Mouse (Mus musculus): ENCODE data around the gene Senp6. TPM values are rescaled to one million over a fixed set of nuclear protein-coding genes. Genes with fewer than 3 reads are reported as not detected.
"Not testable (repeated sequence)": the region's sequence is repeated elsewhere in the genome, so short reads cannot be mapped to it uniquely, and the experiment has no call there.

Senp6 gene
- total and polyA plus RNA-seq, 2 experiments from 2014 or later = 42.5 to 56.3 TPM

GRCm38 (mm10) chr9:80037262-80037996, 29.3 kb upstream of the Senp6 start:
- 91% methylated on average over 13 of the region's 13 CpGs for WGBS
- ATAC-seq = no peak
- no peak overlapping the region for H3K27ac ChIP-seq

GRCm38 (mm10) chr9:80037997-80038383, 28.7 kb upstream of the Senp6 start:
- no peak overlapping the region for H3K27ac ChIP-seq
- no peak for DNase-seq (ENCODE audit: low spot score)

More at GRCm38 (mm10) chr9:80037262-80037996, 29.3 kb upstream of the Senp6 start:
- Histone ChIP-seq H3K27me3 (ENCODE audit: insufficient read depth, low read length) (no peaks in the 10 kb centered on the region), H3K4me3 (ENCODE audit: low read length) (no peak overlapping the region), H3K4me1 (ENCODE audit: insufficient read depth, low read length) (no peaks in the 10 kb centered on the region), H3K4me2 (ENCODE audit: low read depth, low read length) (no peak overlapping the region), H3K9me3 (ENCODE audit: low read length) (no peaks in the 10 kb centered on the region), H3K9ac (replicated peaks; ENCODE audit: low read length) (no peak overlapping the region), H3K36me3 (ENCODE audit: insufficient read depth, low read length) (no peaks in the 10 kb centered on the region)
- DNase-seq (ENCODE audit: low spot score) = no peak
- TF ChIP-seq CTCF (IDR thresholded peaks at IDR 0.05; ENCODE audit: low read depth) = no peak

GRCm38 (mm10) chr9:80039296-80039815, 27.3 kb upstream of the Senp6 start:
- no peak overlapping the region for H3K9ac ChIP-seq (replicated peaks; ENCODE audit: low read length)
- WGBS = 7% methylated on average over 2 of the region's 2 CpGs
- H3K9me3 ChIP-seq (ENCODE audit: low read length) = no peaks in the 10 kb centered on the region
- ATAC-seq = no peak
- H3K27me3 ChIP-seq (ENCODE audit: insufficient read depth, low read length) = no peaks in the 10 kb centered on the region
- H3K4me3 ChIP-seq (ENCODE audit: low read length) = no peak overlapping the region
- no peaks in the 10 kb centered on the region for H3K36me3 ChIP-seq (ENCODE audit: insufficient read depth, low read length)
- H3K27ac ChIP-seq = no peak overlapping the region
- no peaks in the 10 kb centered on the region for H3K4me1 ChIP-seq (ENCODE audit: insufficient read depth, low read length)
- no peak for TF ChIP-seq CTCF (IDR thresholded peaks at IDR 0.05; ENCODE audit: low read depth)
- DNase-seq (ENCODE audit: low spot score) = no peak
- no peak overlapping the region for H3K4me2 ChIP-seq (ENCODE audit: low read depth, low read length)

More at GRCm38 (mm10) chr9:80037997-80038383, 28.7 kb upstream of the Senp6 start:
- no peak overlapping the region for H3K4me2 ChIP-seq (ENCODE audit: low read depth, low read length)
- H3K9me3 ChIP-seq (ENCODE audit: low read length) = no peaks in the 10 kb centered on the region
- no peaks in the 10 kb centered on the region for H3K4me1 ChIP-seq (ENCODE audit: insufficient read depth, low read length)
- TF ChIP-seq CTCF (IDR thresholded peaks at IDR 0.05; ENCODE audit: low read depth) = no peak
- H3K36me3 ChIP-seq (ENCODE audit: insufficient read depth, low read length) = no peaks in the 10 kb centered on the region
- H3K4me3 ChIP-seq (ENCODE audit: low read length) = no peak overlapping the region
- H3K9ac ChIP-seq (replicated peaks; ENCODE audit: low read length) = no peak overlapping the region
- no peaks in the 10 kb centered on the region for H3K27me3 ChIP-seq (ENCODE audit: insufficient read depth, low read length)
- ATAC-seq = no peak

- WGBS = 81% methylated on average over 4 of the region's 4 CpGs
- not testable (repeated sequence) for H3K9ac ChIP-seq (replicated peaks; ENCODE audit: low read length); H3K27me3 ChIP-seq (ENCODE audit: insufficient read depth, low read length); H3K27ac ChIP-seq; H3K9me3 ChIP-seq (ENCODE audit: low read length); ATAC-seq; DNase-seq (ENCODE audit: low spot score); H3K4me2 ChIP-seq (ENCODE audit: low read depth, low read length); H3K4me3 ChIP-seq (ENCODE audit: low read length); H3K4me1 ChIP-seq (ENCODE audit: insufficient read depth, low read length); H3K36me3 ChIP-seq (ENCODE audit: insufficient read depth, low read length)
Measured at GRCm38 (mm10) chr9:80044301-80044700, 22.4 kb upstream of the Senp6 start.

GRCm38 (mm10) chr9:80049271-80049670, 17.4 kb upstream of the Senp6 start:
- not testable (repeated sequence) for H3K36me3 ChIP-seq (ENCODE audit: insufficient read depth, low read length); H3K27me3 ChIP-seq (ENCODE audit: insufficient read depth, low read length); H3K4me3 ChIP-seq (ENCODE audit: low read length); H3K27ac ChIP-seq; DNase-seq (ENCODE audit: low spot score); H3K9ac ChIP-seq (replicated peaks; ENCODE audit: low read length); H3K4me2 ChIP-seq (ENCODE audit: low read depth, low read length); H3K4me1 ChIP-seq (ENCODE audit: insufficient read depth, low read length); H3K9me3 ChIP-seq (ENCODE audit: low read length); ATAC-seq
- 42% methylated on average over 5 of the region's 5 CpGs for WGBS

- Histone ChIP-seq H3K4me1 (ENCODE audit: insufficient read depth, low read length) (no peaks in the 10 kb centered on the region), H3K27ac (no peak overlapping the region), H3K4me2 (ENCODE audit: low read depth, low read length) (no peak overlapping the region), H3K27me3 (ENCODE audit: insufficient read depth, low read length) (no peaks in the 10 kb centered on the region), H3K4me3 (ENCODE audit: low read length) (no peak overlapping the region), H3K9ac (replicated peaks; ENCODE audit: low read length) (no peak overlapping the region), H3K9me3 (ENCODE audit: low read length) (no peaks in the 10 kb centered on the region), H3K36me3 (ENCODE audit: insufficient read depth, low read length) (no peaks in the 10 kb centered on the region)
- ATAC-seq = no peak
- DNase-seq (ENCODE audit: low spot score) = no peak
- no peak for TF ChIP-seq CTCF (IDR thresholded peaks at IDR 0.05; ENCODE audit: low read depth)
- WGBS = 83% methylated on average over 5 of the region's 5 CpGs
Measured at GRCm38 (mm10) chr9:80052951-80053350, 13.8 kb upstream of the Senp6 start.

- Histone ChIP-seq H3K4me1 (ENCODE audit: insufficient read depth, low read length) (no peaks in the 10 kb centered on the region), H3K27me3 (ENCODE audit: insufficient read depth, low read length) (no peaks in the 10 kb centered on the region), H3K36me3 (ENCODE audit: insufficient read depth, low read length) (no peaks in the 10 kb centered on the region), H3K27ac (no peak overlapping the region), H3K9ac (replicated peaks; ENCODE audit: low read length) (no peak overlapping the region), H3K4me2 (ENCODE audit: low read depth, low read length) (no peak overlapping the region), H3K9me3 (ENCODE audit: low read length) (no peaks in the 10 kb centered on the region), H3K4me3 (ENCODE audit: low read length) (no peak overlapping the region)
- TF ChIP-seq CTCF (IDR thresholded peaks at IDR 0.05; ENCODE audit: low read depth) = no peak
- DNase-seq (ENCODE audit: low spot score) = no peak
- 83% methylated on average over 2 of the region's 2 CpGs for WGBS
- ATAC-seq = no peak
Measured at GRCm38 (mm10) chr9:80057690-80058089, 9.0 kb upstream of the Senp6 start.

- not testable (repeated sequence) for H3K4me2 ChIP-seq (ENCODE audit: low read depth, low read length); H3K27ac ChIP-seq; H3K9me3 ChIP-seq (ENCODE audit: low read length); DNase-seq (ENCODE audit: low spot score); ATAC-seq; H3K4me3 ChIP-seq (ENCODE audit: low read length); H3K9ac ChIP-seq (replicated peaks; ENCODE audit: low read length); H3K27me3 ChIP-seq (ENCODE audit: insufficient read depth, low read length); H3K36me3 ChIP-seq (ENCODE audit: insufficient read depth, low read length)
- peaks cover 12% of the 10 kb centered on the region for H3K4me1 ChIP-seq (ENCODE audit: insufficient read depth, low read length)
- 87% methylated on average over 2 of the region's 2 CpGs for WGBS
Measured at GRCm38 (mm10) chr9:80065495-80065894, 1.2 kb upstream of the Senp6 start.

Measured in hindbrain, postnatal 0 days (tissue).